Mouse (Mus musculus) ovary, postnatal 36 days (tissue): Measurements from ENCODE around the gene D3Ertd751e.

Experiments used
- DNase-seq: peaks from one replicate; pipeline ENCODE4 v3.0.0; 2022; ENCODE audit warnings: low spot score, mixed read lengths

D3Ertd751e gene

DNA sequence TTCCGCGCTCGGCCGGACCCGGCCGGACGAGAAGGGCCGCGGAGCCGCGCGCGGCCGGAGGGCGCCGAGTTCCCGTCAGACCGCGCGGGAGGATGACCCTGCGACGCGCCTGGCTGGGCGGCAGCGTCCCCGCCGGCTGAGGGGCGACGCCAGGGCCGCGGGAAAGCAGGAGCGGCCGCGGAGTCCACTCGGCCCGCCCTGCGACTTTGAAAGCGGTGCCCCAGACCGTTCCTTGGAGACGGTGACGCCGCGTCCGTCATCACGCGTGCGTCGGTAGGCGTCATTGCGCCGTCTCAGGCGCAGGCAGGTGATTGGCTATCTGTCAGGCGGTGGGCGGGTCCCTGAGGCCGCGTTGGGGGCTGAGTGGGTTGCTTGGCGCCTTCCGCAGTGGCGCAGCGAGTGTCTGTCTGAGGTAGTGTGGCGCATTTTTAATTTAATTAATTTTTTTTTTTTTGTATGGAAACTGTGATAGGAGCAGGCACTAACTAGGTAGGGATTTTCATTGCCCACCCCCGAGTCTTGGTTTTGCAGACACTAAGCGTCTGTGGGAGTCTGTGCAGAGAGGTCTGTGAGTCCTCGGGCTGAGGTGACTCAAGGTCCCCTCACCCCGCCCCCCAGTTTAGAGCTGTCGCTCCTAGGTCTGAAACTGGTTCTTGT, at the start of gene D3Ertd751e, which contains the start of gene Sclt1:
TSS of gene D3Ertd751e (plus strand) at position 334 of the 657 bp plus-strand sequence.
TSS of gene Sclt1 (minus strand) at position 237 of the 657 bp plus-strand sequence.
- peak; percentile 96 for DNase-seq

DNA sequence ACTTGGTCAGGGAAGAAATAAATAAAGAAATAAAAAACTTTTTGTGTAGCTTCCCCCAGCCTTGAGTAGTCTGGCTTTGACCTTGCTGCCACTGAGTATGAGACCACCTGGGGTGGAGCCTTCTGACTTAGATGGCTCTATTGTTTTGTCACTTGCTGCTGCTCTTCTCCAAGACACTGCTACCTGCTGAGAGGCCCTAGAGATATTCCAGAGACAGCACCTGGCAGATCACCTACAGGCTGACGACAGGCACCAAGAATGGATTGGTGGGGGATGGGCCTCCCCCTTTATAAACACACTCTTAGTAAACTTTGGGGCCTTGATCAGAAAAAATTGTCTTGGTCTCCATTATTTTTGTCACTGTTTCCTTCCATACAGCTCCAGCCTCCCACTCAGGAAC, 46.7 kb upstream of the D3Ertd751e start:
- DNase-seq, result no peak

- DNase-seq, result peak; percentile 3
These were observed 672 bp upstream of the D3Ertd751e start for GRCm38 (mm10) chr3:41741601-41742277.

GRCm38 (mm10) chr3:41743436-41743835, 1.0 kb downstream of the D3Ertd751e start:
- no peak for DNase-seq

- no peak for DNase-seq
These were observed 12.1 kb downstream of the D3Ertd751e start for GRCm38 (mm10) chr3:41754556-41754955.

DNA sequence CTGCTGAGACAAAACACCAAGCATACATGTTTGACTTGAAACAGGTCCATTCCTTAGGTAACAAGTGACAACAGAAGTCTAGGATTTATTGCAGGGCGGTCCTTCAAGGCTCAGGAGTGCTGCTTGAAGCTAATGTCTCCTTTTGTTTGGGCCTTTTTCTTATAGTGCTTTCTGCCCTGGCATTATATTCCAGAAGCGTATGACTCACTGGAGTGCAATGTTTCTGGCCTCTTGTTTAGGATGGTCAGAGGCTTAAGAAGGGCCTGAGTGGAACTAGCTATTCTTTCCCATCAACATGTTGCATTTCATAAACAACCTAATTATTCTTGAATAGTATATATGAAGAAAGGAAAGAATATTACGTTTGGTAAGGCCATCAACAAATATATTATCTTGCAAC, 19.7 kb downstream of the D3Ertd751e start:
- no peak for DNase-seq

DNA sequence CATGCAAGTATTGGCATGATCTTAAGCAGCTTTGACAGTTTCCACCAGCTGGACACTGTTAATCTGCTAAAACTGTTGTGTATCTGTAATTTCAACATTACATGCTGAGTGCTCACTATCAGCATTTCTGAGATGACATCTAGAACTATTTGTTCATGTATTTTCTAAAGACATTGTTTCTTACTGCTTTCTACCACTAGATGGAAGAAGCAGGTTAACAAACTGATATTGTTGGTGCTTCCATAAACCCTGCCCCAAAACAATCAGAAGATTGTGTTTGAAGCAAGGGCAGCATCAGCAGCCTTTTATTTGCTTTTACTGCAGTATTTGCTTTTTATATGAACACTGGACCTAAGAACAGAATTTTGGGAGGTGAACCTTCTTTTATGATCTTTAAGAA, 70.0 kb downstream of the D3Ertd751e start:
- no peak for DNase-seq
